Mouse (Mus musculus): ENCODE measurements around the gene Atp1b1. TPM values are rescaled to one million over a fixed set of nuclear protein-coding genes. Genes with fewer than 3 reads are reported as not detected.
A peak's percentile ranks its signal among the peaks of the same experiment; 100 is the strongest.

Atp1b1 gene
- polyA plus RNA-seq, 1 experiment from 2014 or later = 23.7 TPM

- Histone ChIP-seq H3K27ac (ENCODE audit: low read depth) (no peak overlapping the region), H3K4me1 (ENCODE audit: insufficient read depth) (no peaks in the 10 kb centered on the region), H3K9ac (no peak overlapping the region), H3K27me3 (ENCODE audit: insufficient read depth, low read length) (peaks cover 26% of the 10 kb centered on the region), H3K36me3 (ENCODE audit: insufficient read depth) (no peaks in the 10 kb centered on the region), H3K4me2 (peak overlapping the region; percentile 23; the same call in 1 of the 2 replicates), H3K4me3 (ENCODE audit: low read depth, low read length) (no peak overlapping the region), H3K9me3 (ENCODE audit: low read depth, low read length) (no peaks in the 10 kb centered on the region)
- ATAC-seq (ENCODE audit: insufficient read depth) (no peak), DNase-seq (peak; percentile 18)
- 28% methylated on average over 10 of the region's 10 CpGs for WGBS
- TF ChIP-seq CTCF (IDR thresholded peaks at IDR 0.05; ENCODE audit: low read depth) = no peak
These were observed 3.6 kb upstream of the Atp1b1 start for GRCm38 (mm10) chr1:164461726-164462125.

- Histone ChIP-seq H3K36me3 (ENCODE audit: insufficient read depth) (no peaks in the 10 kb centered on the region), H3K4me1 (ENCODE audit: insufficient read depth) (no peaks in the 10 kb centered on the region), H3K9me3 (ENCODE audit: low read depth, low read length) (no peaks in the 10 kb centered on the region), H3K4me2 (peak overlapping the region; percentile 23; the same call in 1 of the 2 replicates), H3K27ac (ENCODE audit: low read depth) (no peak overlapping the region), H3K9ac (no peak overlapping the region), H3K4me3 (ENCODE audit: low read depth, low read length) (no peak overlapping the region), H3K27me3 (ENCODE audit: insufficient read depth, low read length) (peaks cover 32% of the 10 kb centered on the region)
- ATAC-seq (ENCODE audit: insufficient read depth) = no peak
- TF ChIP-seq CTCF (IDR thresholded peaks at IDR 0.05; ENCODE audit: low read depth) = no peak
- DNase-seq = no peak
- WGBS = 55% methylated on average over 13 of the region's 13 CpGs
These were observed 3.0 kb upstream of the Atp1b1 start for GRCm38 (mm10) chr1:164460921-164461697.

- no peaks in the 10 kb centered on the region for H3K4me1 ChIP-seq (ENCODE audit: insufficient read depth)
- peak overlapping the region; percentile 58 for H3K4me3 ChIP-seq (ENCODE audit: low read depth, low read length)
- 48% methylated on average over 12 of the region's 12 CpGs for WGBS
- no peaks in the 10 kb centered on the region for H3K36me3 ChIP-seq (ENCODE audit: insufficient read depth)
- no peak overlapping the region for H3K27ac ChIP-seq (ENCODE audit: low read depth)
- DNase-seq (peak; percentile 17), ATAC-seq (ENCODE audit: insufficient read depth) (no peak)
- H3K27me3 ChIP-seq (ENCODE audit: insufficient read depth, low read length) = peaks cover 42% of the 10 kb centered on the region
- H3K4me2 ChIP-seq = peak overlapping the region; percentile 83
- no peaks in the 10 kb centered on the region for H3K9me3 ChIP-seq (ENCODE audit: low read depth, low read length)
- no peak for TF ChIP-seq CTCF (IDR thresholded peaks at IDR 0.05; ENCODE audit: low read depth)
- H3K9ac ChIP-seq = no peak overlapping the region
These were observed 1.2 kb upstream of the Atp1b1 start for GRCm38 (mm10) chr1:164459127-164459905.

- H3K9ac ChIP-seq = peak overlapping the region; percentile 42
- no peaks in the 10 kb centered on the region for H3K36me3 ChIP-seq (ENCODE audit: insufficient read depth)
- peak overlapping the region; percentile 58 for H3K4me3 ChIP-seq (ENCODE audit: low read depth, low read length)
- no peaks in the 10 kb centered on the region for H3K9me3 ChIP-seq (ENCODE audit: low read depth, low read length)
- WGBS = 3% methylated on average over 22 of the region's 22 CpGs
- peaks cover 42% of the 10 kb centered on the region for H3K27me3 ChIP-seq (ENCODE audit: insufficient read depth, low read length)
- ATAC-seq (ENCODE audit: insufficient read depth) (peak; percentile 64), DNase-seq (peak; percentile 27)
- peak overlapping the region; percentile 83 for H3K4me2 ChIP-seq
- H3K27ac ChIP-seq (ENCODE audit: low read depth) = peak overlapping the region; percentile 65; the same call in 1 of the 2 replicates
- no peak for TF ChIP-seq CTCF (IDR thresholded peaks at IDR 0.05; ENCODE audit: low read depth)
- H3K4me1 ChIP-seq (ENCODE audit: insufficient read depth) = no peaks in the 10 kb centered on the region
These were observed 481 bp upstream of the Atp1b1 start for GRCm38 (mm10) chr1:164458621-164459051.

- Histone ChIP-seq H3K36me3 (ENCODE audit: insufficient read depth) (no peaks in the 10 kb centered on the region), H3K4me3 (ENCODE audit: low read depth, low read length) (peak overlapping the region; percentile 58), H3K27me3 (ENCODE audit: insufficient read depth, low read length) (peaks cover 42% of the 10 kb centered on the region), H3K4me2 (peak overlapping the region; percentile 83), H3K9ac (peak overlapping the region; percentile 59), H3K4me1 (ENCODE audit: insufficient read depth) (no peaks in the 10 kb centered on the region), H3K9me3 (ENCODE audit: low read depth, low read length) (no peaks in the 10 kb centered on the region), H3K27ac (ENCODE audit: low read depth) (peak overlapping the region; percentile 83)
- no peak for TF ChIP-seq CTCF (IDR thresholded peaks at IDR 0.05; ENCODE audit: low read depth)
- ATAC-seq (ENCODE audit: insufficient read depth) (peak; percentile 81), DNase-seq (peak; percentile 77)
- WGBS = under 1% methylated on average over 57 of the region's 76 CpGs
These were observed 467 bp downstream of the Atp1b1 start for GRCm38 (mm10) chr1:164457531-164458244.

- Histone ChIP-seq H3K36me3 (ENCODE audit: insufficient read depth) (no peaks in the 10 kb centered on the region; the same call in 1 of the 2 replicates), H3K27ac (ENCODE audit: low read depth) (0 out of 2 replicates have a peak overlapping the region, but pooled peaks have one; percentile 15), H3K9me3 (ENCODE audit: low read depth, low read length) (no peaks in the 10 kb centered on the region), H3K4me3 (ENCODE audit: low read depth, low read length) (peak overlapping the region; percentile 58), H3K27me3 (ENCODE audit: insufficient read depth, low read length) (peaks cover 42% of the 10 kb centered on the region), H3K4me1 (ENCODE audit: insufficient read depth) (no peaks in the 10 kb centered on the region), H3K9ac (peak overlapping the region; percentile 59; the same call in 1 of the 2 replicates), H3K4me2 (peak overlapping the region; percentile 83)
- ATAC-seq (ENCODE audit: insufficient read depth) (no peak), DNase-seq (no peak)
- 6% methylated on average over 8 of the region's 8 CpGs for WGBS
- no peak for TF ChIP-seq CTCF (IDR thresholded peaks at IDR 0.05; ENCODE audit: low read depth)
These were observed 1.4 kb downstream of the Atp1b1 start for GRCm38 (mm10) chr1:164456731-164457130.
